Mouse (Mus musculus) spleen, postnatal 4 days (tissue): ENCODE measurements at regions not wholly inside any gene's neighbourhood (a gene's known extent, or its start where the extent isn't known, plus 50 kb on each side); places are given as distances from the start of the nearest gene placed in this dataset.
A peak's percentile ranks its signal among the peaks of the same experiment; 100 is the strongest.

Source experiments
- DNase-seq, 2 experiments: peaks; one replicate each; pipeline ENCODE4 v3.0.0; 2022; ENCODE audit warnings: low spot score in 2 of 2

GRCm38 (mm10) chr5:91696532-91696931 is 179.1 kb downstream of the Parm1 start:
- DNase-seq: no peak

- no peak for DNase-seq
Observed at GRCm38 (mm10) chr5:91695632-91696031, 178.2 kb downstream of the Parm1 start.

- DNase-seq: peak in 1 of 2 experiments; percentile 43
Observed at GRCm38 (mm10) chr5:91693277-91693676, 175.9 kb downstream of the Parm1 start.

DNA sequence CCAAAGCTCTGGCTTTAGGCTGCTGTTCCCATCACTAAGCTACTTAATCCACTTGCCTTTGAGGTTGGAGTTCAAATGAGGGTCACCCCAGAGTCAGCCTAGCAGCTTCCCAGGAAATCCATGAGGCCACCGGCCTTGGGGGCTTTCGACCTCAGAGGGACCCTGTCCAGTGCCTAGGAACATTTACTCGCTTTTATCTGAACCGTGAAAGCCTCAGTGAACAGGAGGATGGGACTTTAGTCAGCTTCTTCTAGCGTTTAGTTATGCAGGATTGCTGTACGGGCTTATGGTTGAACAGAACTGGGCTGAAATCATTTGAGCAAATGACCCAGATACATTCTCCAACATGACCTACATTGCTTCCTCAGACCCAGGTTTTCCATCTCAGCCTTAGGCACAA is 174.9 kb downstream of the Parm1 start:
- DNase-seq: peak in 1 of 2 experiments; percentile 31

DNA sequence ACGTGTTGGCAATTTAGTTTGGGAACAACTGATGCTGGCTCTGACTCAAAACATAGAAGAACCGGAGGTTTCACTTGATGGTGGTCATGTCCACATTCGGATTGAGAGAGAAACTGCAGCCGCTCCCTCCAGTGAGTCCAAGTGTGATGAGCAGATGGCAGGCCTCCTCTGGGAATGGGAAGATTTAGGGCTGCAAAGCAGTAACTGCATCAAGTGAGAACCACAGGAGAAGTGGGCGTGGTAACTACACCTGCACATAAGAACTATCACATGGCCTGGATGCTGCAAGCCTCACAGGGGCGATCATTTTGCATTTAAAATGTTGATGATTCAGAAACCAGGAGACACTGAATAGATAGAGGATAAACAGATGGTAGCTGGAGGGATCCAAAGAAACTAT is 161.3 kb downstream of the Parm1 start:
- DNase-seq: no peak
